Mouse (Mus musculus): ENCODE results near the gene Ppm1j.

- TF ChIP-seq GATA1 (IDR thresholded peaks at IDR 0.05; ENCODE audit: borderline replicate concordance, low read length), result no peak
- TF ChIP-seq FLI1 (IDR thresholded peaks at IDR 0.05; ENCODE audit: low read length), result no peak
Observed at GRCm38 (mm10) chr3:104769135-104769534, 11.7 kb upstream of the Ppm1j start.

All from megakaryocyte, embryonic 14.5 days (primary cell).